Mouse (Mus musculus) adrenal gland, postnatal 4 days (tissue): ENCODE data around the gene Chrng. TPM values are rescaled to one million over a fixed set of nuclear protein-coding genes. Genes with fewer than 3 reads are reported as not detected.

Source experiments
- DNase-seq, 2 experiments: peaks; one replicate each; pipeline ENCODE4 v3.0.0; 2021 to 2022; ENCODE audit warnings: low spot score in 2 of 2, mixed read lengths in 2 of 2
- total RNA-seq, 2 experiments: library from RNA; stranded (reverse); gene quantifications; 2 replicates each; pipeline ENCODE4 v1.2.3; 2021

The Chrng gene
- total RNA-seq, 2 experiments from 2014 or later, result 0.34 TPM; not detected in 1

GRCm38 (mm10) chr1:87198119-87199065, 6.1 kb upstream of the Chrng start:
- no peak for DNase-seq

GRCm38 (mm10) chr1:87200811-87201210, 3.6 kb upstream of the Chrng start:
- DNase-seq, result no peak

- DNase-seq, result no peak
These were observed 2.6 kb upstream of the Chrng start for GRCm38 (mm10) chr1:87201848-87202247.

GRCm38 (mm10) chr1:87203779-87204178, 678 bp upstream of the Chrng start:
- DNase-seq, result no peak

- no peak for DNase-seq
These were observed 581 bp downstream of the Chrng start for GRCm38 (mm10) chr1:87205038-87205437.

- DNase-seq, result no peak
These were observed 1.0 kb downstream of the Chrng start for GRCm38 (mm10) chr1:87205502-87205901.

GRCm38 (mm10) chr1:87206339-87206738, 1.9 kb downstream of the Chrng start:
- DNase-seq, result no peak

- DNase-seq, result no peak
These were observed 7.0 kb downstream of the Chrng start for GRCm38 (mm10) chr1:87211431-87211830.

- peak; percentile 86 to 87 for DNase-seq
These were observed 9.6 kb downstream of the Chrng start, which contains the start of gene Eif4e2 for GRCm38 (mm10) chr1:87213735-87214704. Gene Eif4e2 (plus strand): TSS chr1:87213914.

GRCm38 (mm10) chr1:87214748-87215147, 10.3 kb downstream of the Chrng start:
- no peak for DNase-seq

GRCm38 (mm10) chr1:87217938-87218337, 13.5 kb downstream of the Chrng start:
- DNase-seq, result no peak

GRCm38 (mm10) chr1:87225739-87226138, 21.3 kb downstream of the Chrng start:
- DNase-seq, result no peak

GRCm38 (mm10) chr1:87226409-87227159, 22.1 kb downstream of the Chrng start:
- DNase-seq, result no peak

- no peak for DNase-seq
These were observed 22.7 kb downstream of the Chrng start for GRCm38 (mm10) chr1:87227160-87227550.

- DNase-seq, result no peak
These were observed 26.1 kb downstream of the Chrng start for GRCm38 (mm10) chr1:87230606-87231005.

- DNase-seq, result no peak
These were observed 27.7 kb downstream of the Chrng start for GRCm38 (mm10) chr1:87232197-87232596.

GRCm38 (mm10) chr1:87239056-87239455, 34.6 kb downstream of the Chrng start:
- no peak for DNase-seq

GRCm38 (mm10) chr1:87243021-87243420, 38.6 kb downstream of the Chrng start:
- no peak for DNase-seq

- DNase-seq, result no peak
These were observed 41.0 kb downstream of the Chrng start for GRCm38 (mm10) chr1:87245430-87245829.

GRCm38 (mm10) chr1:87245929-87246815, 41.7 kb downstream of the Chrng start:
- DNase-seq, result peak; percentile 70 to 77
